Mouse (Mus musculus) neural tube, embryonic 13.5 days (tissue): ENCODE results near the gene Mxd4. TPM values are rescaled to one million over a fixed set of nuclear protein-coding genes. Genes with fewer than 3 reads are reported as not detected.

Experiments used
- ATAC-seq: fragments of 200-750 bp; cut with Nextera tagmentation; 2 replicates; pipeline ENCODE4 v1.8.0; 2017; ENCODE audit warnings: low read depth, mild to moderate bottlenecking, moderate TSS enrichment, moderate library complexity
- H3K27ac ChIP-seq: fragments of 300-500 bp; sonication (generic); replicated peaks from 2 replicates; pipeline ENCODE4 v1.5.1; 2015; ENCODE audit warnings: moderate library complexity, mild to moderate bottlenecking, inconsistent platforms
- H3K27me3 ChIP-seq: fragments of 300-500 bp; sonication (generic); 2 replicates; pipeline ENCODE4 v1.6.1; 2015; ENCODE audit warnings: mild to moderate bottlenecking, inconsistent platforms
- H3K36me3 ChIP-seq: fragments of 300-500 bp; sonication (generic); 2 replicates; pipeline ENCODE4 v1.6.1; 2015; ENCODE audit warnings: mild to moderate bottlenecking, inconsistent platforms
- H3K4me1 ChIP-seq: fragments of 300-500 bp; sonication (generic); replicated peaks from 2 replicates; pipeline ENCODE4 v1.6.1; 2015; ENCODE audit warnings: inconsistent platforms
- H3K4me2 ChIP-seq: fragments of 300-500 bp; sonication (generic); 2 replicates; pipeline ENCODE4 v1.6.1; 2015; ENCODE audit warnings: inconsistent platforms, mild to moderate bottlenecking, moderate library complexity
- H3K4me3 ChIP-seq: fragments of 300-500 bp; sonication (generic); 2 replicates; pipeline ENCODE4 v1.5.1; 2015; ENCODE audit warnings: mild to moderate bottlenecking, inconsistent platforms
- H3K9ac ChIP-seq: fragments of 300-500 bp; sonication (generic); 2 replicates; pipeline ENCODE4 v1.6.1; 2015; ENCODE audit warnings: moderate library complexity, mild to moderate bottlenecking, inconsistent platforms
- H3K9me3 ChIP-seq: fragments of 300-500 bp; sonication (generic); 2 replicates; pipeline ENCODE4 v1.6.1; 2016; ENCODE audit warnings: inconsistent platforms
- WGBS: fragments of 180-500 bp; shearing (Covaris S2); methylation state at CpG from one replicate; pipeline ENCODE4 v1.1.7; 2015; 5-methylcytosine and 5-hydroxymethylcytosine counted together
- polyA plus RNA-seq: library from polyadenylated mRNA; unstranded; fragments of >200 nt; fragmentation: Nextera tagmentation; extraction: Ambion mirVana; gene quantifications from 2 replicates; pipeline ENCODE4 v1.2.1, GENCODE M21; 2015

The Mxd4 gene
- polyA plus RNA-seq, 1 experiment from 2014 or later: 31.6 TPM

GRCm38 (mm10) chr5:34167857-34168256, 19.7 kb downstream of the Mxd4 start:
- H3K36me3 ChIP-seq: peaks cover 16% of the 10 kb centered on the region
- peak overlapping the region; percentile 2; the same call in 1 of the 2 replicates for H3K4me2 ChIP-seq
- no peak overlapping the region for H3K9ac ChIP-seq
- H3K9me3 ChIP-seq: no peaks in the 10 kb centered on the region
- H3K27ac ChIP-seq: no peak overlapping the region
- WGBS: 76% methylated on average over 4 of the region's 4 CpGs
- no peak overlapping the region for H3K4me3 ChIP-seq
- ATAC-seq: no peak
- no peaks in the 10 kb centered on the region for H3K27me3 ChIP-seq
- peaks cover 44% of the 10 kb centered on the region for H3K4me1 ChIP-seq

GRCm38 (mm10) chr5:34165793-34166192, 21.7 kb downstream of the Mxd4 start:
- Histone ChIP-seq H3K27me3 (no peaks in the 10 kb centered on the region), H3K4me3 (no peak overlapping the region), H3K9ac (no peak overlapping the region), H3K4me1 (peaks cover 43% of the 10 kb centered on the region), H3K36me3 (peaks cover 13% of the 10 kb centered on the region), H3K9me3 (no peaks in the 10 kb centered on the region), H3K27ac (no peak overlapping the region), H3K4me2 (no peak overlapping the region)
- no peak for ATAC-seq
- WGBS: 87% methylated on average over 4 of the region's 4 CpGs

- Histone ChIP-seq H3K4me1 (no peaks in the 10 kb centered on the region), H3K27me3 (no peaks in the 10 kb centered on the region), H3K9ac (no peak overlapping the region), H3K9me3 (no peaks in the 10 kb centered on the region), H3K27ac (no peak overlapping the region), H3K4me3 (no peak overlapping the region), H3K4me2 (no peak overlapping the region), H3K36me3 (peaks cover 3% of the 10 kb centered on the region; the same call in 1 of the 2 replicates)
- ATAC-seq: no peak
These were observed 39.0 kb downstream of the Mxd4 start for GRCm38 (mm10) chr5:34148476-34148875.

DNA sequence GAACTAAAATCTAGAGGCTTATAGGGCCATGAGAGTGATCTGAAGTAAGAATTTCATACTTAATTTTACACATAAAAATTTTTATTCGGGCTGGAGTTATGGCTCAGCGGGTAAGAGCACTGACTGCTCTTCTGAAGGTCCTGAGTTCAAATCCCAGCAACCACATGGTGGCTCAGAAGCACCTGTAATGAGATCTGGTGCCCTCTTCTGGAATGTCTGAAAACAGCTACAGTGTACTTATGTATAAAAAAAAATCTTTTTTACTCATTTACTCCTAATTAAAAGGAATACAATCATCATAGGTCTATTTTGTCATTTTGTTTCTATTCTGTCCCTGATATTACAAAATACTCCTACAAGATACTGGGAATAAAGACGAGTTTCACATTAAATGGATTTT, 40.0 kb downstream of the Mxd4 start:
- H3K27me3 ChIP-seq: no peaks in the 10 kb centered on the region
- no peak for ATAC-seq
- H3K4me1 ChIP-seq: no peaks in the 10 kb centered on the region
- no peaks in the 10 kb centered on the region for H3K9me3 ChIP-seq
- no peak overlapping the region for H3K9ac ChIP-seq
- no peak overlapping the region for H3K4me3 ChIP-seq
- 91% methylated on average over 3 of the region's 3 CpGs for WGBS
- no peaks in the 10 kb centered on the region for H3K36me3 ChIP-seq
- no peak overlapping the region for H3K4me2 ChIP-seq
- H3K27ac ChIP-seq: no peak overlapping the region

GRCm38 (mm10) chr5:34139751-34140150, 47.8 kb downstream of the Mxd4 start:
- H3K27me3 ChIP-seq: no peaks in the 10 kb centered on the region
- H3K4me1 ChIP-seq: no peaks in the 10 kb centered on the region
- H3K4me2 ChIP-seq: no peak overlapping the region
- no peaks in the 10 kb centered on the region for H3K36me3 ChIP-seq
- ATAC-seq: no peak
- no peak overlapping the region for H3K9ac ChIP-seq
- 0% methylated on average over 1 of the region's 1 CpGs for WGBS
- H3K4me3 ChIP-seq: no peak overlapping the region
- H3K27ac ChIP-seq: no peak overlapping the region
- no peaks in the 10 kb centered on the region for H3K9me3 ChIP-seq

DNA sequence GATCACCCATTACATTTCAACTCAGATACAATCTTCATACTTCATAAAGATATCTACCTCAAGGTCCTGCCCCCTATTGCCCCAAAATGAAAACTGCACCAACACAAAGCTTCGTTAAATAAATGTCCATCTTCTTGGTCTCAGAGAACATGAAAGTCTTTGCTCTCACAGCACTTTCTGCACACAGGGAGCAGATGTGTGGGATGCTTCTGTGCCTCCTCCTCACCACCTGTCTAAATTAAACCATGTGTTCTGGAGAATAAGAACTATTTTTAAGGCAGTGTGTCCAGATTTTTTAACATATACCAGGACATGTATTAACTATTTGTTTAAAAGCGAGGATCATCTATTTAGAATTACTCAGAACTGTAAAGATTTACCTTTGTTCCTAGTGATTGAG, 54.8 kb downstream of the Mxd4 start:
- Histone ChIP-seq H3K9ac (no peak overlapping the region), H3K4me2 (no peak overlapping the region), H3K27ac (no peak overlapping the region), H3K4me1 (no peaks in the 10 kb centered on the region), H3K4me3 (no peak overlapping the region), H3K27me3 (no peaks in the 10 kb centered on the region), H3K36me3 (no peaks in the 10 kb centered on the region), H3K9me3 (no peaks in the 10 kb centered on the region)
- ATAC-seq: no peak
- WGBS: 81% methylated on average over 2 of the region's 2 CpGs

GRCm38 (mm10) chr5:34124131-34124530, 63.4 kb downstream of the Mxd4 start:
- Histone ChIP-seq H3K4me2 (no peak overlapping the region), H3K36me3 (no peaks in the 10 kb centered on the region), H3K4me1 (no peaks in the 10 kb centered on the region), H3K27me3 (no peaks in the 10 kb centered on the region), H3K9ac (no peak overlapping the region), H3K4me3 (no peak overlapping the region), H3K9me3 (no peaks in the 10 kb centered on the region), H3K27ac (no peak overlapping the region)
- WGBS: 44% methylated on average over 1 of the region's 1 CpGs
- no peak for ATAC-seq

Other genes starting within 250 kb of the Mxd4 start
- gene Gm1673, start 204.3 kb downstream of the Mxd4 start, polyA plus RNA-seq: 369 and 526 TPM in 2 replicates
- 4.3 and 4.7 TPM in 2 replicates for gene Nat8l, start 191.7 kb downstream of the Mxd4 start, polyA plus RNA-seq
- gene Poln, start 18.3 kb downstream of the Mxd4 start, polyA plus RNA-seq: 0.29 and 1.0 TPM in 2 replicates
- gene Haus3, start 18.2 kb downstream of the Mxd4 start, polyA plus RNA-seq: 15.2 and 17.9 TPM in 2 replicates
- 5.6 and 6.9 TPM in 2 replicates for gene Zfyve28, start 100.7 kb upstream of the Mxd4 start, polyA plus RNA-seq
- not detected in 2 replicates for gene Cfap99, start 100.9 kb upstream of the Mxd4 start, polyA plus RNA-seq
- 134 and 135 TPM in 2 replicates for gene Rnf4, start 148.6 kb upstream of the Mxd4 start, polyA plus RNA-seq
- 14.3 and 15.2 TPM in 2 replicates for gene Fam193a, start 182.2 kb upstream of the Mxd4 start, polyA plus RNA-seq